Mouse (Mus musculus): Measurements from ENCODE around the gene Gemin4. TPM values are rescaled to one million over a fixed set of nuclear protein-coding genes. Genes with fewer than 3 reads are reported as not detected.
"Not testable (repeated sequence)": the region's sequence is repeated elsewhere in the genome, so short reads cannot be mapped to it uniquely, and the experiment has no call there.

Gene Gemin4
- polyA plus RNA-seq, 1 experiment: 19.4 TPM

- TF ChIP-seq CTCF (IDR thresholded peaks at IDR 0.05; ENCODE audit: control insufficient read depth, insufficient read depth, insufficient read length) (no peak), CEBPB (IDR thresholded peaks at IDR 0.05; ENCODE audit: low read depth) (no peak), FOSL1 (IDR thresholded peaks at IDR 0.05; ENCODE audit: insufficient read depth, low read length, poor library complexity, severe bottlenecking) (no peak), USF1 (IDR thresholded peaks at IDR 0.05; ENCODE audit: low read depth) (no peak), MYOG (IDR thresholded peaks at IDR 0.05; ENCODE audit: control insufficient read depth, extremely low read depth, insufficient read length) (no peak), MAX (IDR thresholded peaks at IDR 0.05) (no peak), MYOD1 (IDR thresholded peaks at IDR 0.05; ENCODE audit: control insufficient read depth, insufficient read length, low read depth) (no peak)
Observed at GRCm38 (mm10) chr11:76213841-76214240, 3.6 kb downstream of the Gemin4 start.

GRCm38 (mm10) chr11:76211595-76211994 is 5.9 kb downstream of the Gemin4 start:
- H3K27me3 ChIP-seq (ENCODE audit: control insufficient read depth, insufficient read depth, insufficient read length); H3K4me3 ChIP-seq (ENCODE audit: insufficient read depth, poor library complexity, severe bottlenecking); H3ac ChIP-seq (ENCODE audit: control insufficient read depth, insufficient read length, low read depth): not testable (repeated sequence)
- Histone ChIP-seq H3K36me3 (ENCODE audit: control insufficient read depth, insufficient read depth) (peaks cover 83% of the 10 kb centered on the region), H3K79me2 (ENCODE audit: control insufficient read depth, insufficient read depth) (peaks cover 48% of the 10 kb centered on the region), H3K79me3 (ENCODE audit: low read depth) (peaks cover 14% of the 10 kb centered on the region)

More at GRCm38 (mm10) chr11:76213841-76214240, 3.6 kb downstream of the Gemin4 start:
- Histone ChIP-seq H3K27me3 (ENCODE audit: control insufficient read depth, insufficient read depth, insufficient read length) (no peaks in the 10 kb centered on the region), H3K4me3 (ENCODE audit: insufficient read depth, poor library complexity, severe bottlenecking) (no peak overlapping the region), H3ac (ENCODE audit: control insufficient read depth, insufficient read length, low read depth) (no peak overlapping the region), H3K79me2 (ENCODE audit: control insufficient read depth, insufficient read depth) (peaks cover 56% of the 10 kb centered on the region), H3K79me3 (ENCODE audit: low read depth) (peaks cover 20% of the 10 kb centered on the region), H3K36me3 (ENCODE audit: control insufficient read depth, insufficient read depth) (peaks cover 61% of the 10 kb centered on the region)

- Histone ChIP-seq H3K27me3 (ENCODE audit: control insufficient read depth, insufficient read depth, insufficient read length) (no peaks in the 10 kb centered on the region), H3ac (ENCODE audit: control insufficient read depth, insufficient read length, low read depth) (no peak overlapping the region), H3K79me2 (ENCODE audit: control insufficient read depth, insufficient read depth) (peaks cover 37% of the 10 kb centered on the region), H3K36me3 (ENCODE audit: control insufficient read depth, insufficient read depth) (peaks cover 87% of the 10 kb centered on the region), H3K79me3 (ENCODE audit: low read depth) (peaks cover 4% of the 10 kb centered on the region), H3K4me3 (ENCODE audit: insufficient read depth, poor library complexity, severe bottlenecking) (no peak overlapping the region)
- TF ChIP-seq MAX (IDR thresholded peaks at IDR 0.05) (no peak), CEBPB (IDR thresholded peaks at IDR 0.05; ENCODE audit: low read depth) (no peak), USF1 (IDR thresholded peaks at IDR 0.05; ENCODE audit: low read depth) (no peak), MYOG (IDR thresholded peaks at IDR 0.05; ENCODE audit: control insufficient read depth, extremely low read depth, insufficient read length) (no peak), CTCF (IDR thresholded peaks at IDR 0.05; ENCODE audit: control insufficient read depth, insufficient read depth, insufficient read length) (no peak), MYOD1 (IDR thresholded peaks at IDR 0.05; ENCODE audit: control insufficient read depth, insufficient read length, low read depth) (no peak), FOSL1 (IDR thresholded peaks at IDR 0.05; ENCODE audit: insufficient read depth, low read length, poor library complexity, severe bottlenecking) (no peak)
Observed at GRCm38 (mm10) chr11:76210228-76210985, 7.1 kb downstream of the Gemin4 start.

- no peaks in the 10 kb centered on the region for H3K79me3 ChIP-seq (ENCODE audit: low read depth)
- peaks cover 72% of the 10 kb centered on the region for H3K36me3 ChIP-seq (ENCODE audit: control insufficient read depth, insufficient read depth)
- no peaks in the 10 kb centered on the region for H3K27me3 ChIP-seq (ENCODE audit: control insufficient read depth, insufficient read depth, insufficient read length)
- no peak overlapping the region for H3K4me3 ChIP-seq (ENCODE audit: insufficient read depth, poor library complexity, severe bottlenecking)
- peaks cover 12% of the 10 kb centered on the region for H3K79me2 ChIP-seq (ENCODE audit: control insufficient read depth, insufficient read depth)
- TF ChIP-seq FOSL1 (IDR thresholded peaks at IDR 0.05; ENCODE audit: insufficient read depth, low read length, poor library complexity, severe bottlenecking) (no peak), USF1 (IDR thresholded peaks at IDR 0.05; ENCODE audit: low read depth) (no peak), MAX (IDR thresholded peaks at IDR 0.05) (no peak), MYOG (IDR thresholded peaks at IDR 0.05; ENCODE audit: control insufficient read depth, extremely low read depth, insufficient read length) (no peak), MYOD1 (IDR thresholded peaks at IDR 0.05; ENCODE audit: control insufficient read depth, insufficient read length, low read depth) (no peak), CTCF (IDR thresholded peaks at IDR 0.05; ENCODE audit: control insufficient read depth, insufficient read depth, insufficient read length) (no peak), CEBPB (IDR thresholded peaks at IDR 0.05; ENCODE audit: low read depth) (no peak)
- no peak overlapping the region for H3ac ChIP-seq (ENCODE audit: control insufficient read depth, insufficient read length, low read depth)
Observed at GRCm38 (mm10) chr11:76206793-76207192, 10.7 kb downstream of the Gemin4 start.

GRCm38 (mm10) chr11:76201761-76202674 is 15.4 kb downstream of the Gemin4 start:
- Histone ChIP-seq H3K79me2 (ENCODE audit: control insufficient read depth, insufficient read depth) (peaks cover 10% of the 10 kb centered on the region), H3ac (ENCODE audit: control insufficient read depth, insufficient read length, low read depth) (peak overlapping the region; percentile 97), H3K4me3 (ENCODE audit: insufficient read depth, poor library complexity, severe bottlenecking) (peak overlapping the region; percentile 81), H3K27me3 (ENCODE audit: control insufficient read depth, insufficient read depth, insufficient read length) (no peaks in the 10 kb centered on the region), H3K79me3 (ENCODE audit: low read depth) (no peaks in the 10 kb centered on the region), H3K36me3 (ENCODE audit: control insufficient read depth, insufficient read depth) (peaks cover 27% of the 10 kb centered on the region)
- TF ChIP-seq FOSL1 (IDR thresholded peaks at IDR 0.05; ENCODE audit: insufficient read depth, low read length, poor library complexity, severe bottlenecking) (no peak), MAX (IDR thresholded peaks at IDR 0.05) (no peak), USF1 (IDR thresholded peaks at IDR 0.05; ENCODE audit: low read depth) (peak; percentile 49)

All from C2C12 (cell line).